Mouse (Mus musculus): ENCODE results near the gene Vps35l. TPM values are rescaled to one million over a fixed set of nuclear protein-coding genes. Genes with fewer than 3 reads are reported as not detected.

Gene Vps35l
- polyA plus RNA-seq, 1 experiment from 2014 or later = 101 TPM

- Histone ChIP-seq H3K9ac (replicated peaks; ENCODE audit: low read length) (no peak overlapping the region), H3K4me2 (ENCODE audit: low read length) (no peak overlapping the region), H3K36me3 (ENCODE audit: control insufficient read depth, insufficient read depth, low read length) (peaks cover 68% of the 10 kb centered on the region), H3K4me1 (ENCODE audit: control insufficient read depth, insufficient read depth, low read length) (no peaks in the 10 kb centered on the region), H3K27me3 (ENCODE audit: control insufficient read depth, insufficient read depth, low read length) (no peaks in the 10 kb centered on the region), H3K4me3 (replicated peaks; ENCODE audit: low read depth, low read length) (no peak overlapping the region), H3K27ac (replicated peaks; ENCODE audit: low read depth, low read length) (no peak overlapping the region), H3K9me3 (ENCODE audit: control insufficient read depth, low read length) (no peaks in the 10 kb centered on the region)
- DNase-seq (no peak), ATAC-seq (ENCODE audit: low FRiP score, low TSS enrichment) (no peak)
- 86% methylated on average over 14 of the region's 14 CpGs for whole genome bisulfite sequencing
Measured at GRCm38 (mm10) chr7:118764725-118765124, 24.7 kb downstream of the Vps35l start.

DNA sequence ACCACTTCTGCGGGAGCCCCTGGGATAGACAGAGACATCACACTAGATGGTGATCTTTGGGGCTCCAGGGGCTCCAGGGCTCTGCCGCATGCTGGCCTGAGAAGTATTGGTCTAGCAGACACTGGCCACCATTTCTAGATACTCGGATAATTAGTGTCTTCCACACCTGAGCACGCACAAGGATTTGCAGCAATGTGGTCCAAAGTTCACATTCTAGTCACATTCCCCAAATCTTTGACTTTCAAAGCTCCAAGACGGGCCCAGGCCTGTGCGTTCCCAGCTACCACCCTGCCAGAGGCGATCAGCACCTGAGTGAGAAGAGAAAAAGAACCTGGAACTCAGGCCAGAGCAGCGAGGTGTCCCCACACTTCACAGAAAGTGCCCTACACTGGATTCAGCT, 25.6 kb downstream of the Vps35l start:
- WGBS = 72% methylated on average over 8 of the region's 8 CpGs
- DNase-seq = no peak
- Histone ChIP-seq H3K27ac (replicated peaks; ENCODE audit: low read depth, low read length) (no peak overlapping the region), H3K27me3 (ENCODE audit: control insufficient read depth, insufficient read depth, low read length) (no peaks in the 10 kb centered on the region), H3K4me2 (ENCODE audit: low read length) (no peak overlapping the region), H3K9ac (replicated peaks; ENCODE audit: low read length) (no peak overlapping the region), H3K4me1 (ENCODE audit: control insufficient read depth, insufficient read depth, low read length) (no peaks in the 10 kb centered on the region), H3K4me3 (replicated peaks; ENCODE audit: low read depth, low read length) (no peak overlapping the region), H3K36me3 (ENCODE audit: control insufficient read depth, insufficient read depth, low read length) (peaks cover 66% of the 10 kb centered on the region), H3K9me3 (ENCODE audit: control insufficient read depth, low read length) (no peaks in the 10 kb centered on the region)
- ATAC-seq (ENCODE audit: low FRiP score, low TSS enrichment) = no peak

DNA sequence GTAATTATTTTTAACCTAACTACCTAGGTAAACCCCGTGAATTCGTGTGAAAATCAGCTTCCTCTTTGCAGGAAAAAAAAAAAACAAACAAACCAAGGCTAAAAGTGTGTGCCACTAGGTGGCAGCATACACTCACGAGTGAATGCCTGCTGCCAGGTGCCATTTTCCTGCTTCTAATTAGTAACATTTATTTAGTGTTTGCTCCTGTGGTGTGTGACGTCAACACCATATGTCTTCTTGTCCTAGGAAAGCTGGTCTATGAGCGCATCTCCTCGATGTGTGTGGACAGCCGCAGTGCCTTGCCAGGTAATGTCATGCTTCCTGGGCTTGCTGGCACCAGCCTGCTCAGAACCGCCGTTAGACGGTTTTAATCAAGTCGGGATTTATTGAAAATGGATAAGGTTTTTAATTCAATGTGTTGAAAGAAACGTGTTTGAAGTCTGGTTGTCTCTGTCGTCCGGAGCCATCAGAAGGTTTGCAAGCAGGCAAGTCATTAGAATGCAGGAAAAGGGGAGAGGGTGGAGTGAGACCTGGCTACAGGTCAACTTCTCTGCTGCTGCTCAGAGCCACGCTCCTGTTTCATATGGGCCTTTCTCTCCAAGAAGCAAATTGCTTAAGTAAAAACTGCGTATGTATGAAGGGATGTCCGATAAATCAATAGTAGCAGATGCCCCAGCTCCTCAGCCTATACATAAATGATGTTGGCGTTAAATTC, 26.2 kb downstream of the Vps35l start:
- Histone ChIP-seq H3K4me3 (replicated peaks; ENCODE audit: low read depth, low read length) (no peak overlapping the region), H3K27me3 (ENCODE audit: control insufficient read depth, insufficient read depth, low read length) (no peaks in the 10 kb centered on the region), H3K27ac (replicated peaks; ENCODE audit: low read depth, low read length) (no peak overlapping the region), H3K36me3 (ENCODE audit: control insufficient read depth, insufficient read depth, low read length) (peaks cover 61% of the 10 kb centered on the region), H3K9ac (replicated peaks; ENCODE audit: low read length) (no peak overlapping the region), H3K9me3 (ENCODE audit: control insufficient read depth, low read length) (no peaks in the 10 kb centered on the region), H3K4me1 (ENCODE audit: control insufficient read depth, insufficient read depth, low read length) (no peaks in the 10 kb centered on the region), H3K4me2 (ENCODE audit: low read length) (no peak overlapping the region)
- peak; percentile 92 for DNase-seq
- 59% methylated on average over 18 of the region's 18 CpGs for WGBS
- peak; percentile 63 for ATAC-seq (ENCODE audit: low FRiP score, low TSS enrichment)

DNA sequence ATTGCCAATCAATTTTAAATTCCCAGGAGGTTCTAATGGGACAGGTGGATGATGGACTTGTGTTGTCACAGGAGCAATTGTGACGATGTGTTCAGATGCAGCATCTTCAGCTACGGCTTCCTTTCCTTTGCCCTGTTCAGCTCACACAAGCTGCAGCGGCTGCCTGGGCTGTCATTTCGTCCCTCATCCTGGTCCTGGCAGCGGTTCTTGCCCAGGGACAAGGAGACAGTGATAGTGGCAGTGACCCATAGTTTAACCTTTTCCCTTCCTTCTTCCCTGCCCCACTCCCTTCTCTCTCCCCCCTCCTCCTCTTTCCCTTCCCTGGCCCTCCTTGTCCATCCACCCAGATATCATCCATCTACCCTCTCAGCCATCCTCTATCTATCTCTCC, 26.8 kb downstream of the Vps35l start:
- H3K27ac ChIP-seq (replicated peaks; ENCODE audit: low read depth, low read length) = no peak overlapping the region
- no peaks in the 10 kb centered on the region for H3K9me3 ChIP-seq (ENCODE audit: control insufficient read depth, low read length)
- 88% methylated on average over 5 of the region's 5 CpGs for WGBS
- H3K27me3 ChIP-seq (ENCODE audit: control insufficient read depth, insufficient read depth, low read length) = no peaks in the 10 kb centered on the region
- ATAC-seq (ENCODE audit: low FRiP score, low TSS enrichment) (no peak), DNase-seq (no peak)
- peaks cover 55% of the 10 kb centered on the region for H3K36me3 ChIP-seq (ENCODE audit: control insufficient read depth, insufficient read depth, low read length)
- no peak overlapping the region for H3K4me3 ChIP-seq (replicated peaks; ENCODE audit: low read depth, low read length)
- H3K4me1 ChIP-seq (ENCODE audit: control insufficient read depth, insufficient read depth, low read length) = no peaks in the 10 kb centered on the region
- no peak overlapping the region for H3K9ac ChIP-seq (replicated peaks; ENCODE audit: low read length)
- H3K4me2 ChIP-seq (ENCODE audit: low read length) = no peak overlapping the region

DNA sequence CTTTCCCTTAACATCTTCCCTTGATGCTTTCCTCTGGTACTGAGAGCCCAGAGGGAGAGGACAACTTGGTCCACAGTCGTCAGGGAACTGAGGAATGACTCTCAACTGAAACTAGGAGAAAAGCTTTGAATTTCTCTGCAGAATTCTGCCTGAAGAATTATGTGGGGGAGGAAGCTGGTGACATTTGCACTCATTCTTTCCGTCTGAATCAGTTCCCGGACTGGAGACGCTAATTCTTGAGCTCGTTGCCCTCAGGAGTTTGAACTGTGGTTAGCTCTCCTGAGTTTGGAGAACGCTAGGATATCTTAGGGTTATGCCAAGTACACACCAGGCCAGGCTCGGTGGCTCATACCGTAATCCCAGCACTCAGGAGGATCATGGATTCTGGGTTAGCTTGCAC, 29.2 kb downstream of the Vps35l start:
- no peak overlapping the region for H3K9ac ChIP-seq (replicated peaks; ENCODE audit: low read length)

GRCm38 (mm10) chr7:118769655-118770054, 29.6 kb downstream of the Vps35l start:
- H3K4me2 ChIP-seq (ENCODE audit: low read length) = no peak overlapping the region

More for the DNA sequence above, 29.2 kb downstream of the Vps35l start:
- H3K9me3 ChIP-seq (ENCODE audit: control insufficient read depth, low read length) = no peaks in the 10 kb centered on the region
- no peak overlapping the region for H3K4me3 ChIP-seq (replicated peaks; ENCODE audit: low read depth, low read length)
- ATAC-seq (ENCODE audit: low FRiP score, low TSS enrichment) (no peak), DNase-seq (no peak)
- no peaks in the 10 kb centered on the region for H3K4me1 ChIP-seq (ENCODE audit: control insufficient read depth, insufficient read depth, low read length)
- H3K27ac ChIP-seq (replicated peaks; ENCODE audit: low read depth, low read length) = no peak overlapping the region
- no peak overlapping the region for H3K4me2 ChIP-seq (ENCODE audit: low read length)
- no peaks in the 10 kb centered on the region for H3K27me3 ChIP-seq (ENCODE audit: control insufficient read depth, insufficient read depth, low read length)
- WGBS = 88% methylated on average over 8 of the region's 8 CpGs
- peaks cover 54% of the 10 kb centered on the region for H3K36me3 ChIP-seq (ENCODE audit: control insufficient read depth, insufficient read depth, low read length)

GRCm38 (mm10) chr7:118773027-118773426, 33.0 kb downstream of the Vps35l start:
- Histone ChIP-seq H3K4me3 (replicated peaks; ENCODE audit: low read depth, low read length) (no peak overlapping the region), H3K9me3 (ENCODE audit: control insufficient read depth, low read length) (no peaks in the 10 kb centered on the region), H3K27ac (replicated peaks; ENCODE audit: low read depth, low read length) (no peak overlapping the region), H3K36me3 (ENCODE audit: control insufficient read depth, insufficient read depth, low read length) (peaks cover 55% of the 10 kb centered on the region), H3K4me2 (ENCODE audit: low read length) (no peak overlapping the region), H3K9ac (replicated peaks; ENCODE audit: low read length) (no peak overlapping the region), H3K27me3 (ENCODE audit: control insufficient read depth, insufficient read depth, low read length) (no peaks in the 10 kb centered on the region), H3K4me1 (ENCODE audit: control insufficient read depth, insufficient read depth, low read length) (no peaks in the 10 kb centered on the region)
- ATAC-seq (ENCODE audit: low FRiP score, low TSS enrichment) (no peak), DNase-seq (no peak)
- WGBS = 88% methylated on average over 12 of the region's 12 CpGs

More at GRCm38 (mm10) chr7:118769655-118770054, 29.6 kb downstream of the Vps35l start:
- no peaks in the 10 kb centered on the region for H3K4me1 ChIP-seq (ENCODE audit: control insufficient read depth, insufficient read depth, low read length)
- no peak overlapping the region for H3K9ac ChIP-seq (replicated peaks; ENCODE audit: low read length)
- H3K27me3 ChIP-seq (ENCODE audit: control insufficient read depth, insufficient read depth, low read length) = no peaks in the 10 kb centered on the region
- H3K9me3 ChIP-seq (ENCODE audit: control insufficient read depth, low read length) = no peaks in the 10 kb centered on the region
- H3K36me3 ChIP-seq (ENCODE audit: control insufficient read depth, insufficient read depth, low read length) = peaks cover 52% of the 10 kb centered on the region
- no peak overlapping the region for H3K4me3 ChIP-seq (replicated peaks; ENCODE audit: low read depth, low read length)
- 67% methylated on average over 1 of the region's 1 CpGs for WGBS
- H3K27ac ChIP-seq (replicated peaks; ENCODE audit: low read depth, low read length) = no peak overlapping the region
- ATAC-seq (ENCODE audit: low FRiP score, low TSS enrichment) (no peak), DNase-seq (no peak)

- Histone ChIP-seq H3K9me3 (ENCODE audit: control insufficient read depth, low read length) (no peaks in the 10 kb centered on the region), H3K27me3 (ENCODE audit: control insufficient read depth, insufficient read depth, low read length) (no peaks in the 10 kb centered on the region), H3K4me1 (ENCODE audit: control insufficient read depth, insufficient read depth, low read length) (0 out of 2 replicates have a peak, but pooled peaks cover 3% of the 10 kb centered on the region), H3K4me3 (replicated peaks; ENCODE audit: low read depth, low read length) (no peak overlapping the region), H3K36me3 (ENCODE audit: control insufficient read depth, insufficient read depth, low read length) (peaks cover 65% of the 10 kb centered on the region), H3K4me2 (ENCODE audit: low read length) (no peak overlapping the region), H3K27ac (replicated peaks; ENCODE audit: low read depth, low read length) (no peak overlapping the region), H3K9ac (replicated peaks; ENCODE audit: low read length) (no peak overlapping the region)
- 80% methylated on average over 7 of the region's 7 CpGs for WGBS
- DNase-seq = no peak
- ATAC-seq (ENCODE audit: low FRiP score, low TSS enrichment) = no peak
Measured at GRCm38 (mm10) chr7:118775991-118776390, 36.0 kb downstream of the Vps35l start.

GRCm38 (mm10) chr7:118776491-118776890, 36.5 kb downstream of the Vps35l start:
- Histone ChIP-seq H3K4me1 (ENCODE audit: control insufficient read depth, insufficient read depth, low read length) (0 out of 2 replicates have a peak, but pooled peaks cover 3% of the 10 kb centered on the region), H3K9ac (replicated peaks; ENCODE audit: low read length) (no peak overlapping the region), H3K4me3 (replicated peaks; ENCODE audit: low read depth, low read length) (no peak overlapping the region), H3K4me2 (ENCODE audit: low read length) (no peak overlapping the region), H3K27ac (replicated peaks; ENCODE audit: low read depth, low read length) (no peak overlapping the region), H3K9me3 (ENCODE audit: control insufficient read depth, low read length) (no peaks in the 10 kb centered on the region), H3K27me3 (ENCODE audit: control insufficient read depth, insufficient read depth, low read length) (no peaks in the 10 kb centered on the region), H3K36me3 (ENCODE audit: control insufficient read depth, insufficient read depth, low read length) (peaks cover 70% of the 10 kb centered on the region)
- ATAC-seq (ENCODE audit: low FRiP score, low TSS enrichment) (no peak), DNase-seq (no peak)
- 81% methylated on average over 9 of the region's 9 CpGs for WGBS

Measured in midbrain, embryonic 14.5 days (tissue).